Mouse (Mus musculus) heart, embryonic 10.5 days (tissue): ENCODE results near the gene Clasrp. TPM values are rescaled to one million over a fixed set of nuclear protein-coding genes. Genes with fewer than 3 reads are reported as not detected.

Experiments used
- DNase-seq: peaks from one replicate; pipeline ENCODE4 v3.0.0-alpha.2; 2017; ENCODE audit warnings: low spot score
- H3K27ac ChIP-seq: fragments of 300-500 bp; sonication (generic); 2 replicates; pipeline ENCODE4 v1.5.1; 2016; ENCODE audit warnings: mild to moderate bottlenecking
- H3K27me3 ChIP-seq: fragments of 300-500 bp; sonication (generic); 2 replicates; pipeline ENCODE4 v1.6.1; 2016; ENCODE audit warnings: mild to moderate bottlenecking; ENCODE audit not compliant: poor library complexity, insufficient read depth, severe bottlenecking
- H3K36me3 ChIP-seq: fragments of 300-500 bp; sonication (generic); 2 replicates; pipeline ENCODE4 v1.6.1; 2016; ENCODE audit warnings: mild to moderate bottlenecking, moderate library complexity
- H3K4me1 ChIP-seq: fragments of 300-500 bp; sonication (generic); 2 replicates; pipeline ENCODE4 v1.6.1; 2016; ENCODE audit warnings: mild to moderate bottlenecking
- H3K4me3 ChIP-seq: fragments of 300-500 bp; sonication (generic); 2 replicates; pipeline ENCODE4 v1.5.1; 2016; ENCODE audit warnings: mild to moderate bottlenecking, moderate library complexity
- H3K9me3 ChIP-seq: fragments of 300-500 bp; sonication (generic); 2 replicates; pipeline ENCODE4 v1.6.1; 2016; ENCODE audit warnings: mild to moderate bottlenecking, moderate library complexity
- WGBS: fragments of 180-500 bp; shearing (Covaris S2); methylation state at CpG from one replicate; pipeline ENCODE4 v1.1.7; 2016; 5-methylcytosine and 5-hydroxymethylcytosine counted together
- polyA plus RNA-seq: library from polyadenylated mRNA; unstranded; fragments of >200 nt; fragmentation: Nextera tagmentation; extraction: Ambion mirVana; gene quantifications from 2 replicates; pipeline ENCODE4 v1.2.1, GENCODE M21; 2016

The Clasrp gene
- polyA plus RNA-seq, 1 experiment from 2014 or later = 47.6 TPM

DNA sequence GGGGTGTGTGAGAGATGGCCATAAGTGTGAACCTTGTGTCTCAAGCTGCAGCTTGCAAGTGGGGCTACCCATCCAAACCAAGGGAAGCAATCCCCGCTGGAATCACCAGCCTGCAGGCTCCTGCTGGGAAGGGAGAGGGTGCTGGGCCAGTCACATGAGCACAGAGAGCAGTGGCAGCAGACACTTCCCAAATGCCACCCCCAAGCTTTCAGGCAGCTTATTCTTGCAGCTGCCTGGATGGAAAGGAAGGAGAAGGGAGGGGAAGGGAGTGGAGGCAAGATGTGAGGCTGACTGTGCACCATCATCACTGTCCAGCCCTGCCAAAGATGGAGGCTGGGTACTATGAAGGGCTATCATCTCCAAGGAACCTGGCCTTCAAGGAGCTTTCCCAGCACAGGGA is 50.1 kb downstream of the Clasrp start:
- no peak overlapping the region for H3K4me3 ChIP-seq
- H3K36me3 ChIP-seq = peaks cover 52% of the 10 kb centered on the region
- no peaks in the 10 kb centered on the region for H3K9me3 ChIP-seq
- 72% methylated on average over 1 of the region's 1 CpGs for WGBS
- no peaks in the 10 kb centered on the region for H3K27me3 ChIP-seq
- H3K27ac ChIP-seq = no peak overlapping the region
- no peak for DNase-seq
- peaks cover 53% of the 10 kb centered on the region for H3K4me1 ChIP-seq

DNA sequence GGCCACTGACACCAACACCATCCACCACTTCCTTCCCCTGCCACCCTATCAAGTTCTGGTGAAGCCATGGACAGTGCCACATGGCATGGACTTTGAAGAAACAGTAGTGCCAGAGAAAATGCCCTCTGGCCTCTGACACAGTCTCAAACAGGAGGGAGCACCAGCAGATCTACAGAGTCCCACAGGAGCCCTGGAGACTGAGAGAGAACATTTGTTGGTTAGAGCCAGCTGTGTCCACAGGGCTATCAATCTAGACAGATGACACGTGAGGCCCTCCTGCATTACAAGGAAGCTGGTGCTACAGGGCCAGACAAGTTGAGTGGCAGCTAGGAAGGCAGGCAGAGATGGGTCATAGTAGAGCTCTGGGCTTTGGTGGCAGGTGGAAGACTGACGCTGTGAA is 51.8 kb downstream of the Clasrp start:
- peaks cover 49% of the 10 kb centered on the region for H3K36me3 ChIP-seq
- no peaks in the 10 kb centered on the region for H3K9me3 ChIP-seq
- WGBS = 47% methylated on average over 2 of the region's 2 CpGs
- H3K27me3 ChIP-seq = no peaks in the 10 kb centered on the region
- no peak for DNase-seq
- no peak overlapping the region for H3K4me3 ChIP-seq
- peaks cover 39% of the 10 kb centered on the region for H3K4me1 ChIP-seq
- H3K27ac ChIP-seq = no peak overlapping the region

DNA sequence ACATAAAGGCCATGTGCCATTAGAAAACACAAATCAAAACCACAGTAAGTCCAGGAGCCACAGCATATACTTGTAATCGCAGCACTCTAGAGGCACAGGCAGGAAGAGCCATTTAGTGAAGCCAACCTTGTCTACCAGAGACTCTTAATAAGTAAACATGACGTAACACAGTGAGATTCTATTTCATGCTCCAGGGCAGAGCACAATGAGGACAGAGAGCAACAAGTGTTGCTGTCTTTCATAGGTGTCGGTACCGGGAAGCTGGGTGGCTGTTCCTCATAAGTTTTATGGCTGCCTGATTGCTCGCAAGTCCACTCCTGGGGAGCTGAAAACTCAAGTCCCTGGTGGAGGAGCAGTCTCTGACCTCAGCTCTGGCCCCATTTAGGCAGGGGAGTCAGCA is 52.7 kb downstream of the Clasrp start:
- Histone ChIP-seq H3K36me3 (peaks cover 47% of the 10 kb centered on the region), H3K9me3 (no peaks in the 10 kb centered on the region), H3K27ac (no peak overlapping the region), H3K27me3 (no peaks in the 10 kb centered on the region), H3K4me1 (peaks cover 39% of the 10 kb centered on the region), H3K4me3 (no peak overlapping the region)
- 90% methylated on average over 5 of the region's 5 CpGs for WGBS
- DNase-seq = no peak

DNA sequence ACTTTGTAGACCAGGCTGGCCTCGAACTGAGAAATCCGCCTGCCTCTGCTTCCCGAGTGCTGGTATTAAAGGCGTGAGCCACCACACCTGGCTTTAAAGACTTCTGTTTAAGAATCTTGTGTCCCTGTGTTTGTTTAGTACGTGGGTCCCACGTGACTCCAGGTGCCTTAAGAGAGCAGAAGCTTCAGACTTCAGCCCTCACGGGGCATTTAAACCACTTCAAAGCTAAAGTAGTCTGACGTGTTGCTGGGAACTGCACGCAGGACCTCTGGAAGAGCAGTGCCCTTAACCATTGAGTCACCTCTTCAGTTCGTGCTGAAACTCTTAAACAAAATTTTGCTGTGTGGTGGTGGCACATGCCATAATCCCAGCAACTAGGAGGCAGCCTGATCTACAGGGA is 54.9 kb downstream of the Clasrp start:
- DNase-seq = no peak
- Histone ChIP-seq H3K27me3 (no peaks in the 10 kb centered on the region), H3K27ac (no peak overlapping the region), H3K4me1 (peaks cover 36% of the 10 kb centered on the region), H3K36me3 (peaks cover 31% of the 10 kb centered on the region), H3K9me3 (no peaks in the 10 kb centered on the region), H3K4me3 (no peak overlapping the region)
- WGBS = 87% methylated on average over 10 of the region's 10 CpGs

DNA sequence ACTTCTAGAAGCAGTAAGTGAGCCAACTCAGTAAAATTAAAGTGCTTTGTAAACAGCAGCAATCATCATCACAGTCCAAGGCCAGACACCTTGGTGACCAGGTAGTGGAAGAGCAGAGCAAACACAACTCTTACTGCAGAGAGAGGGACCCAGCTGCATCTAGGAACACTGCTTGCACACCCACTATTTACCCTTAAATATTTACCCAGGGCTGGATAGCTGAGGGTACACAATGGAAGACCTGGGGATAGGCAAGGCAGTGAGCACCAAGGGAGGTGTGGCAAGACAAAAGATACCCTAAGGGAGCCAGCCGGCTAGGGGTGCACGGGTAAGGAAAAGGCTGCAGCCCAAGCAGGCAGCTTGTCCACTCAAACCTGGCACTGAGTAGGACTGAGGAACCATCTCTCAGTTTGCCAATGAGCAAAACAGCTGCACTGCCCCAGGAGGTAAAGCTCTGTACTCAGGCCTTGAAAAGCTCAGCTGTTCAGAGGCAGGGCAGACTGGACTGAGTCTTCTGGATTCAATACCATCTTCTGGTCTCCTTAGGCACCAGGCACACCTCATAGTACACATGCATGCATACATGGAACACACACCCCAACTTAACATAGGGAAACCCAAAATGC is 56.8 kb downstream of the Clasrp start:
- 85% methylated on average over 2 of the region's 2 CpGs for WGBS

DNA sequence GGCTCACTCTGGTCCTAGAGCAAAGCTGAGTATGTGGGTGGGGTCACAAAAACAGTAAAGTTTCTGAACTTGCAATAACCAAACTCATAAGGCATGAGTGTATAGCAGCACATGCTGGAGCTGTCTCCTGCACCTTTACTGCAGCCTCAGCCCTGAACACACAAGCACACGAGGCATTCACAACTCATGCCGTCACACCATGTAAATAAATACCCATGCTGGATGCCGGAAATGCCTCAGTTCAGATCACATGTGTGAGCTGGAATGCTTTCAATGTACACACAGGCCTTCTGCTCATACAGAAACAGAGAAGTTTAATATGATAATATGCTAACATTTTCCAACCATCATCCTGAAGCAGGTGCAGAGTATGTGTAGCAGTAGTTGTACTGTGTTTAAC is 58.3 kb downstream of the Clasrp start:
- H3K4me1 ChIP-seq = peaks cover 36% of the 10 kb centered on the region

More for the DNA sequence above, 56.8 kb downstream of the Clasrp start:
- no peaks in the 10 kb centered on the region for H3K9me3 ChIP-seq
- H3K4me3 ChIP-seq = no peak overlapping the region
- peaks cover 24% of the 10 kb centered on the region for H3K4me1 ChIP-seq
- peaks cover 12% of the 10 kb centered on the region for H3K36me3 ChIP-seq
- DNase-seq = no peak
- no peaks in the 10 kb centered on the region for H3K27me3 ChIP-seq
- H3K27ac ChIP-seq = no peak overlapping the region

DNA sequence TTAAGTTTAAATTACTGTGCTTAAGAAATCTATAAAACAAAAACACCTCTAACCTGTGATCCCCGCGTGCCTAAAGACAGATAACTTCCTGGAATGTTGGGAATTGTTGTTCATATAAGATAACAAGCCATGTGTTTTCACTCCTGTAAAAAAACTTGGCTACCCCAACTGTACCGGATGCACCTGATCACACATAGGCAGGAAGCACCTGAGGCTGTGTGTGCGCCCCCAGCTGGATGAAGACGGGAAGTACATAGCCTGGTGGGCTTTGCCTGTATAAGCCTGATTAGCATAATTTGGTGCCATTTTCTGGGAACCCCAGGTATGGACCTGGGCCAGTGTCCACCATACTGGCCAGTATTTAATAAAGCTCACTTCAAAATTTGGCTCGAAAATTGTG is 60.7 kb downstream of the Clasrp start:
- peaks cover 36% of the 10 kb centered on the region for H3K4me1 ChIP-seq

More for the DNA sequence above, 58.3 kb downstream of the Clasrp start:
- no peak for DNase-seq
- Histone ChIP-seq H3K9me3 (no peaks in the 10 kb centered on the region), H3K27ac (no peak overlapping the region), H3K36me3 (0 out of 2 replicates have a peak, but pooled peaks cover 5% of the 10 kb centered on the region), H3K4me3 (no peak overlapping the region), H3K27me3 (no peaks in the 10 kb centered on the region)
- WGBS = 72% methylated on average over 3 of the region's 3 CpGs

DNA sequence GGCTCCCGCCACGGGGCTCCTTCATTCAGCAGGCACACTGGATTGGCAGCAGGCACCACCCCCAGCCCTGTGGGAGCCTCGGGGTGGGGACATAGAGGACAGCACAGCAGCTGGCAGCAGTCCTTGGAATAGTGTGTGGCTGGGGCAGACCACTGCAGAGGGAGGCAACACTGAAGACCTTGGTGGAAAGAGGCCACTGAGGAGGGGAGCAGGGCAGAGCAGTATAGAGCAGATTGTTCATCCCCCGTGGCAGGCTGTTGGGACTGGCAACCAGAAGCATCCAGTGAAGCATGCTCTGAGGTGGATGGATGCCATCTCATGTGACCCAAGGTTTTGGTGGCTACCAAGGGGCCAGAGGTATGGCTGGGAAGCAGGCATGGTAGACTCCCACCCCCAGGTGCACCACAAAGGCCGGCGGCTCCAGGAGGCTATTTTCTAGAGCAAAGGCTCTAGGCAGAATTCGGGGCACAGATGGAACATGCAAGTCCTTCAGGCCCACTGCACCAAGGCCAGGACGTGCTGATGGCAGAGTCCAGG is 62.1 kb downstream of the Clasrp start:
- Histone ChIP-seq H3K4me1 (peaks cover 35% of the 10 kb centered on the region), H3K36me3 (peaks cover 8% of the 10 kb centered on the region; the same call in 1 of the 2 replicates), H3K27ac (no peak overlapping the region), H3K27me3 (no peaks in the 10 kb centered on the region), H3K9me3 (no peaks in the 10 kb centered on the region), H3K4me3 (no peak overlapping the region)
- WGBS = 78% methylated on average over 8 of the region's 8 CpGs
- DNase-seq = no peak

More for the DNA sequence above, 60.7 kb downstream of the Clasrp start:
- no peak overlapping the region for H3K4me3 ChIP-seq
- 0 out of 2 replicates have a peak, but pooled peaks cover 5% of the 10 kb centered on the region for H3K36me3 ChIP-seq
- no peaks in the 10 kb centered on the region for H3K27me3 ChIP-seq
- no peak for DNase-seq
- no peak overlapping the region for H3K27ac ChIP-seq
- 51% methylated on average over 6 of the region's 6 CpGs for WGBS
- H3K9me3 ChIP-seq = no peaks in the 10 kb centered on the region

DNA sequence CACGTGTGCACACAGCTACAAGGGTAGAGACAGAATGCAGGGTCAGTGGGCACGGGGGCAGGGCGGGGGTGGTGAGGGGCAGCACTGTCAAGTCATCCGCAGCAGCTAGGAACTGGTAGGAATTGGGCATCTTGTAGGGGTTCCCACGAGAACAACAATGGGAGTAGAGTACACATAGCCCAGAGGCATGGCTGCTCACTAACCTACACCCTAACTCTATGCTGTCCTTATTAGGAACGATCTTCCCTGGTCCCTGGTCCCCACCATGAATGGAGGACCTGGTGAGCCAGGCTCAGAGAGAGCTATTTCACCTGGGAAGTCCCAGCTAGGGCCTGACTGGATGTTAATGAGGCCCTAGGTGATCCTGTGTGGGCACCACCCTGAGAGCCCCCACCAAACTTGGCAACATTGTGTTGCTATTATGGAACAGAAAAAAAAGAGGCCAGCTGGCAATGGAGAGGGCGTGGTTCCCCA is 62.6 kb downstream of the Clasrp start:
- H3K9me3 ChIP-seq = no peaks in the 10 kb centered on the region
- H3K36me3 ChIP-seq = peaks cover 8% of the 10 kb centered on the region; the same call in 1 of the 2 replicates
- 82% methylated on average over 7 of the region's 7 CpGs for WGBS
- no peak for DNase-seq
- no peak overlapping the region for H3K4me3 ChIP-seq
- peaks cover 30% of the 10 kb centered on the region for H3K4me1 ChIP-seq
- H3K27me3 ChIP-seq = no peaks in the 10 kb centered on the region
- no peak overlapping the region for H3K27ac ChIP-seq

DNA sequence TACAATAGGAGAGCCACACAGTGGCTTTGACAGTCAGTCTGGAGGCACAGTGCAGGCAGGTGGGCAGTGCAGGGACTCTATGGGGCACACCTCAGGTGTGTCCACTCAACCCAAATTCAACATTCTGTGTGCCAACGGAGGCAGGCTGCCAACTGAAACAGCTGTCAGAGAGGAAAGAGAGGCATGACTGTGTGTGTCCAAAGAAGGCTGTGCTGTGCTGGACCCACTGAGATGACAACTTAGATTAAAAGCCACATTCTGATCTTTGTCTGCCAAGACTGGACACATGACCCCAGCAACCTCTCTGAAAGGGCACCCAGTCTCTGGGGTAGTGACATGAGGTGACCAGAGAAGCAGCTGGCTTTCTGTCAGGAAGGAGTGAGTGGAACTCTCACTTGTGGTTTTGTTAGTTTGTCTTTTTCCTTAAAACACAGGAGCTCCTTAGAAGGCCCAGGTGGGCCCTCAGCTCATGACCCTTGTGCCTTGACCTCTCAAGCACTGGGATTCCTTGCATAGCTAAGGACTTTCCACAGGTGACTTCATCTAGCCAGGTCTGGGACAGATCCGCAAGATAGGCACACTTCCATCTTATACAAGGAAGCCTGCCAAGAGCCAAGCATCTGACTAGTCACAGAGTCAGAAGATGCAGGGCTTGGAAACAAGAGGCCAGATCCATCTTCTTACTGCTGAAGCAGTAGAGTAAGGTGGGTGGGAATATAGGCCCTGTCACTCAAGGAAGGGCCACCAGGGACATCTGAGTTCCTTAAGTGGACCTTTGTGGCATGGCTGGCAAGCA is 63.3 kb downstream of the Clasrp start:
- peaks cover 8% of the 10 kb centered on the region; the same call in 1 of the 2 replicates for H3K36me3 ChIP-seq
- H3K27me3 ChIP-seq = no peaks in the 10 kb centered on the region
- H3K4me3 ChIP-seq = no peak overlapping the region
- 92% methylated on average over 2 of the region's 2 CpGs for WGBS
- H3K27ac ChIP-seq = no peak overlapping the region
- no peak for DNase-seq
- H3K9me3 ChIP-seq = no peaks in the 10 kb centered on the region
- H3K4me1 ChIP-seq = peaks cover 23% of the 10 kb centered on the region

DNA sequence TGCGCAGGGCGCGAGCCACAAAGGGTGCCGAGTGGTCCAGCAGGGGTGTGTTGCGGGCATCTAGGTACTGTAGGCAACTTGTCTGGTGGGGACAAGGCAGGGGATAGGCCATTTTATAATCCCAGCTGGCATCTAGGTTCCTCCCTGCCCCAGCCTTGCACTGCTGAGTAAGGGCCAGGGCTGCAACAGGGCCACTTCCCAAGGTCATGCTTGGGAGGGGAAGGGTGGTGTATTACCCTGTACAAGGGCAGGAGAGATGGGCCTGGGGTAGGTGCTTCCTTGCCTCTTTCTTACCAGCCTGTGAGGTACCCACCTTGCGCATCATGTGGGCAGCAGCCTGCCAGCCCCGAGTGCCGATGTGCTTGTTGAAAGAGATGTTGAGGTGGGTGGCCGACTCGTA is 69.6 kb downstream of the Clasrp start:
- H3K4me1 ChIP-seq = peaks cover 5% of the 10 kb centered on the region; the same call in 1 of the 2 replicates
- no peak overlapping the region for H3K4me3 ChIP-seq
- 95% methylated on average over 10 of the region's 10 CpGs for WGBS
- no peak overlapping the region for H3K27ac ChIP-seq
- H3K9me3 ChIP-seq = no peaks in the 10 kb centered on the region
- H3K36me3 ChIP-seq = peaks cover 70% of the 10 kb centered on the region
- DNase-seq = no peak
- no peaks in the 10 kb centered on the region for H3K27me3 ChIP-seq

DNA sequence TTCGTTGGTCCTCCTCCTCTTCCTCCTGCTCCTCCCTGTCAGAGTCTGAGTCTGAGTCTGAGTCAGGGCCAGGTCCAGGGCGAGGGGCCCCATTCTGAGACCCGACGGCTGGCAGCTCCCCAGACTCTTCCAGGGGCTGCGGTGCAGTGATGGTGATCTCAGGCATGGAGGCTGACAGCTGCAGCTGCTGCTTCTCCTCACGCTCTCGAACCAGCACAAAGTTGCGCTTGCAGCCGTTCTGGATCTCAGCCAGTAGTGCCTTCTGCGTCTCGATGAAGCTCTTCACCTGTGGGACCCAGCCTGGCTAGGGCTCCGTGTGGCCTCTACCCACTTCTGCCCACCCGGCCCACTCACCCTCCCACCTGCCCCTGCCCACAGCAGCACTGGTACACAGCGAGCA is 72.0 kb downstream of the Clasrp start:
- H3K27ac ChIP-seq = no peak overlapping the region
- DNase-seq = no peak
- H3K27me3 ChIP-seq = no peaks in the 10 kb centered on the region
- no peaks in the 10 kb centered on the region for H3K9me3 ChIP-seq
- 92% methylated on average over 14 of the region's 14 CpGs for WGBS
- 0 out of 2 replicates have a peak, but pooled peaks cover under 1% of the 10 kb centered on the region for H3K4me1 ChIP-seq
- H3K36me3 ChIP-seq = peaks cover 78% of the 10 kb centered on the region
- H3K4me3 ChIP-seq = no peak overlapping the region

DNA sequence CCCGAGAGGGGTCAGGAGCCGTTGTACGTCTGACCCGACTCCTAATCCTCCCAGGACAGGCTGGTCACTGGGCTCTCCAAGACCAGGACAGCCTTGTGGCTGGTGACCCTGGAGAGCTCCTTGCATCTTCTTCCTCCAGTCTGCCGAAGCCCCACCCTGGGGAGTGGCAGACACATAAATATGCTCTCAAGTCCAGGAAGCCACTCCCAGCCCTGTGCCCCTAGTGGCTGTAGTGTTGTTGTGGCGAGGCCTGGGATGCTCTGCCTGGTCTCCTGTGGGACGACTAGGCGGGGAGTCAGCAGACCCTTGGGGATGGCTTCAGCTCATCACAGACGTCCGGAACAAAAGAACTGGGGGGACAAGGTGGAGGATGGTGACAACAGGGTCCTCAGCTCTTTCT is 73.2 kb downstream of the Clasrp start:
- no peak overlapping the region for H3K27ac ChIP-seq
- no peak for DNase-seq
- peaks cover 77% of the 10 kb centered on the region for H3K36me3 ChIP-seq
- peaks cover 5% of the 10 kb centered on the region; the same call in 1 of the 2 replicates for H3K27me3 ChIP-seq
- no peaks in the 10 kb centered on the region for H3K4me1 ChIP-seq
- 74% methylated on average over 10 of the region's 10 CpGs for WGBS
- H3K9me3 ChIP-seq = no peaks in the 10 kb centered on the region
- H3K4me3 ChIP-seq = no peak overlapping the region
